Mouse (Mus musculus) lung, postnatal 10 days (tissue): ENCODE measurements around the gene Camk2d.
A peak's percentile ranks its signal among the peaks of the same experiment; 100 is the strongest.

Experiments used
- DNase-seq: peaks from one replicate; pipeline ENCODE4 v3.0.0; 2021

The Camk2d gene

DNA sequence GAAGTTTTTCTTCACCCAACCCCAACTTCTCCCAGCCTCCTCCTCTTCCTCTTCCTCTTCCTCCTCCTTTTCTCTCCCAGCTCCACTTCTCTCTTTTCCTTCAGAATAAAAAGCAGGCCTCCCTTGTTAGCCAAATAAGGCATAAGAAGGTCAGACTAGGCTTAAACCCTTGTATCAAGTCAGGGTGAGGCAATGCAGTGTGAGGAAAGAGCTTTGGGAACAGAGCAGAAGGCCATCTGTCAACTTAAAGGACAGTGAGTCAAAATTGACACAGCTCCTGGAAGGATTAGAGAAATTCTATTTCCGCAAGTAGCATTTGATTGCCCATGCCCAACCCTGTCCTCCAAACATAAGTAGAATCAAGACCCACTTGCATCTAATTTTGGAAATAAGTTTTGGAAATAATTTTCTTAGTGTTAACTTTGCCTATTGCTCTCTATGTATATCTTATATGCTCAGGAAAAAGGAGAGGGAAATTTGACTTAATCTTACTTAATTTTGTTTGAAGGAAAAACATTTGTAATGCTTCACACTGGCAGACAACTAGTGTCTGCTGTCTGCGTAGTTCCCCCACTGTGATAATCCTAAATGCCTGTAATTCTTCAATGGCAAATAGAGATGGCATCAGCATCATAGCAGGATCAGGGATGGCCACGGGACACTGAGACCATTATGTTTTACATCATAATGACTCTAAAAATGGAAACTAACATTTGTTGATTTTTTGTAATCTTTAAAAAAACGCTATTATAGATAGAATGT is 16.8 kb downstream of the Camk2d start:
- no peak for DNase-seq

- DNase-seq = no peak
These were observed 17.5 kb downstream of the Camk2d start for GRCm38 (mm10) chr3:126613510-126614128.

DNA sequence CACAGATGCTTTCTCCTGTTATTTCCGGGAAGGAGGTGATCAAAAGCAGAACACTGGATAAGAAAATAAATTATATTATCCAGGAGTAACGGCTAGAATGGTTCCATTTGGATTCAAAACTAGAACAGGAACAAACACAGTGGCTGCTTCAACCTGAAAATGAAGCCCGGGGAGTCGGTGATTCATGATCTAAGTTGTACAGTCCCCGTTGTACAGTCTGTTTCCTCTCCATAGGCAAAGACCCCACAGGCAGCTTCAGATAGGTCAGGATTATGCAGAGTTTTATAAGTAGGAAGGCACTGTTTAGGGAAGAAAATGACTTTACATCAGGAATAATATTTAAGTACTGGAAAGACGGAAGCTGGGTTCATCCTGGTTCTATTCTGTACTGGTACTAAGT is 19.2 kb downstream of the Camk2d start:
- DNase-seq = no peak

- DNase-seq = no peak
These were observed 24.1 kb downstream of the Camk2d start for GRCm38 (mm10) chr3:126620152-126620551.

DNA sequence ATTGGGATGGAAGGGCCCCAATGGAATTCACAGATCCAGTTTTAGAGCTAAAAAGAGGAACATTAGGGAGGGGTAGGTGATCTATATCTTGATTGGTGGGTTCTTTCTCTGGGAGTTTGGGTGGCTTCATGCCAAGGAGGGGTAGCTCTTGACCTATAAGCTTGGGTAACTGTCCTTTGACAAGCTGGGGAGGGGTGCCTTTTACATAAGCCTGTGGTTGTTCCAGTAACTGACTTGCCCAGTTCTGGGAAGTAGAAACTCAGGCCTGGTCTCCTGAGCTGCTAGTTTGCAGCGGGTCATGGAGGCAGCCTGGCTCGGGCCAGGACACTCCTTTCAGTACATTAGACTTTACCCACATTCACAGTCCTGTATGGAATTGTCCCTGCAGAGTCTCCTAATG is 26.4 kb downstream of the Camk2d start:
- no peak for DNase-seq

GRCm38 (mm10) chr3:126624994-126625763 is 29.1 kb downstream of the Camk2d start:
- no peak for DNase-seq

- no peak for DNase-seq
These were observed 29.6 kb downstream of the Camk2d start for GRCm38 (mm10) chr3:126625764-126626040.

DNA sequence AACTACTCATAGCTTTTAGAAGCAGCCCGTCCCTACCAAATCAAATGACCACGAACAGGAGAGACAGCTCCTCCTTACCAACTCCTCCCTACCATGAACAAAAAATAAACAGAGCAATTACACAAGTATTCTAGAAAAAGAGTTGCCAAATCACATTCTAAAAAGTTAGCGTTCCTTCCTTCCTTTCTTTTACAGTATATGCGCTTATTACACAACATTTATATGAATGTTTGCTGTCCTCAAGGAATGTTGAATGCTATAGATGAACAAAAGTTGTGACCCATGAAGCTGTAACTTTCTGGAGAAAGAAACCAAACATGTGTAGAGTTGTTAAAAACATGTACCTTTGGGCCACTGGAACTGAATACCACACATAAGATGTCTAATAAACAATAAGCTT is 31.9 kb downstream of the Camk2d start:
- DNase-seq = no peak

GRCm38 (mm10) chr3:126628380-126628779 is 32.3 kb downstream of the Camk2d start:
- no peak for DNase-seq

DNA sequence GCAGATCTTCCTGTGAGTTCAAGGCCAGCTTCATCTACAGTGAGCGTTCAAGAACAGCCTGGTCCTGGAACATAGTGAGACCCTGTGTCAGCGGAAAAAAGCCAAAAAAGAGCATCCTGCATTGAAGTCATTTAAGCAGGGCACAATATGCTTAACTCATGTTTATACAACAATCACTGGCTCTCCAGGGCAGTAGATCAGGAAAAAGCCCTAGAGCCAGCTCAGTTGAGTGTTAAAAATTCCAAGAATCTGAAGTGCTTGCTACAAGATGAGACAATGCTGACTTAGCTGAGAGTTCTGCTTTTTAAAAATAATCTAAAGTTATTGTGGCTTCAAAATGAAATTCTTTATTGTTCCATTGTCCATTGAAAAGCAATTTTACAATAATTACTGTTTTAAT is 32.9 kb downstream of the Camk2d start:
- DNase-seq = no peak

GRCm38 (mm10) chr3:126630111-126630869 is 34.2 kb downstream of the Camk2d start:
- DNase-seq = peak; percentile 56

DNA sequence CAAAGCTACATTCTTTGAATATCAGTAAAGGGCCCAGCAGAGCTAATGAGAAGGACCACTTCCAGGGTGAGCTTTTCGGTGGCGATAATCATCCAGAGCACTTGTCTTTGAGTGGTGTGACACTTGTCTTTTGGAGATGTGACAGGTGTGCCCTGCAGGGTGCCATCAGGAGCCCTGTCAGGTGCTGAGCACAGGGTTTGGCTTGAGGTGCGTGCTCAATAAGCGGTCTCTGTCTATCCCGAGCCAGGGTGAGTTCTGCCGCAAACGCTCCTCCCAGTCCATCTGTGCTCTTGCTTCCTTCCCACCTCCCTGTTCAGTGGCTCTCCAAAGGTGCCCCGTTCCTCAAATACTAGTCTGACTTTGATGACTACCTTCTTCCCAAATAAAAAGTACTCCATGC is 35.5 kb downstream of the Camk2d start:
- no peak for DNase-seq

DNA sequence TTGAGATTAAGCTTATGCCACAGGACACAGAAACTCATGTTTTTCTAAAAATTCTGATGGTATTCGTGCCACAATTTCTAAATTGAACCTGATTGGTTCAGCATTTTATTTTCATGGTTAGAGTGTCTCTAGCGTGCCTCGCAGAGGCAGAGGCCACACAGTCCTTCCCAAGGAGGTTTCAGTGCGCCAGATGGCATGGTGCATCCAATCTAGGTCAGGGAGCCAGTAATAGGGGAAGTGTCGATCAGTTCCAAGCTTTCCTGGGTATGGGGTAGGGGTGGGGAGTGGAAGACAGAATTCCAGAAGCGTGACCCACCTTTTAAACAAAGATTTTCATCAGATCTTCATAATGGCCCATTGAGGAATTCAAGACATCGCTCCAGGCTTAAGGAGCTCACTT is 36.5 kb downstream of the Camk2d start:
- DNase-seq = no peak

DNA sequence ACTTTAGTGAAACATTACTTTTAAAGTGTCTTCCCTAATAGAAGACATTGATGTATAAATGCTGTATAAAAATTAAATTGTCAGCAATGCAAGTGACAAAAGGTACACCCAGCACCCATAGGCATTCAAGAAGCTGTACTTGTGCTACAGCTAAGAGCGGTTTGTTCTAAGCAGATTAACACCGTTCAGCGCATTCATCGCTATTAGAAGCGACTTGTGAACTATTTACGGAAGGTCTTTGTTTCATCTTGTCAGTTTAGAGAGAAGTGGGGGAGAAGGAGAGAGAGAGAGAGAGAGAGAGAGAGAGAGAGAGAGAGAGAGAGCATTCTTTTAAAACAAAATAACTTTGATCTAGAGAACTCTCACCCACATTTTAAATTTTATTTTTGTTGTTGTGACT is 38.1 kb downstream of the Camk2d start:
- no peak for DNase-seq

DNA sequence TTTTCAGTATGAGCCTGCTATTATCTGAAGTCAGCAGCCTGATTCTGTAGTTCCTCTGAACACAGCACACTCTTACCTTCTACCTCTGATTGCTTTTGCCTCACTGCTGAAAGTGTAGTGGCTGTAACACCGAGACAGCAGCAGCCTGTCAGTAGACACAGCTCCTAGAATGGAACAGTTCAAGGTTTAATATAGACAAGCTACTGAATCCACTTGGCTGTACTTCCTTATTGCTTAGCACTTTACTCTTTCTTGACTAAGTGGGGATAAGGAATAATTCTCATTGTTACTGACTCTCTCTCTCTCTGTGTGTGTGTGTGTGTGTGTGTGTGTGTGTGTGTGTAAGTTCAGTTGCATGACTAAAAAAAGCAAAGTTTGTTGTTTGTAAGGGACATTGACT is 42.2 kb downstream of the Camk2d start:
- no peak for DNase-seq

DNA sequence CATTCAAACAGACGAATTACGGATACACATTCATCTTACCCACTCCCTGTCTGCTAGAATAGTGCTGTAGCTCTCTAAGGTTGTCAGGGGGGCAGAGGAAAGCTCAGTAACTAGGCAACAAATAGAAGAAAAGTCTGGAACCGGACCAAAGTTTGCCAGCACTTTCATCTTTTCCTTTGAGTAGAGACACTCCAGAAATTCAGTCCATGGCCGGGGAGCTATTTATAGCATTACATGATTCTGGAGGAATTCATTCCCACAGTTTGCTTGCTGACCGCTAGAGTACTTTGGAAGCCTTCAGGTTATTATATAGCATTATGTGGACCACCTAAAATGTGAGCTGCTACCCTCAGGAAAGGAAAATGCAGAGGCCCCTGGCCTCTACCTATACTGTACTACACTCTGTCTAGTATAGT is 43.0 kb downstream of the Camk2d start:
- DNase-seq = peak; percentile 67

GRCm38 (mm10) chr3:126640443-126641251 is 44.5 kb downstream of the Camk2d start:
- DNase-seq = no peak

DNA sequence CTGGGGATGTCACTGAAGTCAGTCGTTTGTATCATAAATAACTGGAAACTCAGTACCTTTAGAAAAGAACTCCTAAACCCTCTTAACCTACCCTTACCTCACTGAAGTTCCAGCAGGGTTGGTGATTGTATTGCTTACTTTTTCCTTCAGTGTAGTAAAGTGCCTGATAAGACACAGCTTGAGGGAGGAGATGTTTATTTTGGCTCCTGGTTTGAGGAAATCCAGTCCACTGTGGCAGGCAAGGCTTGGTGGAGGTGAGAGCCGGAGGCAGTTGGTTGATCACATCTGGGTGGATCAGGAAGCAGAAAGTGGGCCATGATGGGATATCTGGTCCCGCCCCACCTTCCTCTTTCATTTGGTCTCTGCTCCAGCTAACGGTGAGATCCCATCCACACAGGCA is 45.3 kb downstream of the Camk2d start:
- no peak for DNase-seq

- DNase-seq = no peak
These were observed 47.2 kb downstream of the Camk2d start for GRCm38 (mm10) chr3:126643071-126644010.

- no peak for DNase-seq
These were observed 54.2 kb downstream of the Camk2d start for GRCm38 (mm10) chr3:126650332-126650731.

- DNase-seq = no peak
These were observed 54.6 kb downstream of the Camk2d start for GRCm38 (mm10) chr3:126650747-126651146.
